Mouse (Mus musculus) monocyte, adult 2 months (primary cell): ENCODE measurements around the gene Lats2.
A peak's percentile ranks its signal among the peaks of the same experiment; 100 is the strongest.

Source experiments
- DNase-seq, 2 experiments: peaks; one replicate each; pipeline ENCODE4 v3.0.0; 2022; ENCODE audit warnings: low spot score in 2 of 2, low read depth in 1 of 2

The Lats2 gene

GRCm38 (mm10) chr14:57740651-57741050 lies 17.5 kb downstream of the Lats2 start:
- DNase-seq = no peak

- no peak for DNase-seq
Observed at GRCm38 (mm10) chr14:57737089-57737488, 21.1 kb downstream of the Lats2 start.

GRCm38 (mm10) chr14:57736141-57736540 lies 22.0 kb downstream of the Lats2 start:
- DNase-seq = no peak

DNA sequence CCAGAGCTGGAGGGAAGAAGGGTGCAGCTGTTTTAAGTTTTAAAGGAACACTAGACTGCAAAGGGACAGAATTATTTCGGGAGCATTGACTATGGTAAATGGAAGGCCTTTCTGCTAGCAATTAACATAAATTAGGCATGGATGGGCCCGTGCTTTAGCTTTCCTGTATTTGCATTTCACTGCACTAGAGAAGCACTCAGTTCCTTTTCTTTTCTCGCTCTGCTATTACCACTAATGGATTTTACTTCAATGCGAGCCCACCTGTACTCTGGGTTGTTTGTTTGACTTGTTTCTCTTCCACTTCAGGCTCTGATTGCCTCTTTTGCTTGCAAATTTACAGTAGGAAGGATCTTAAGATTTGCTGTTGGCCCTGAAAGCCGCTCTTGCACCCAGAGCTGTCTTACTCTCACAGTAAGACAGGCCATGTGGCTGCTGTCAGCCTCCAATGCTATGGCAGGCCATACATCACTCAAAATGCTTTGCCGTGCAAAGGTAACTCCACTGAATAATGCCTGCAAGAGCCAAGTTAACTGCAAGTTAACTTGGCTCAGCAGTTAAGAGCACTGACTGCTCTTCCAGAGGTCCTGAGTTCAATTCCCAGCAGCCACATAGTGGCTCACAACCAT lies 25.4 kb downstream of the Lats2 start:
- DNase-seq = no peak

DNA sequence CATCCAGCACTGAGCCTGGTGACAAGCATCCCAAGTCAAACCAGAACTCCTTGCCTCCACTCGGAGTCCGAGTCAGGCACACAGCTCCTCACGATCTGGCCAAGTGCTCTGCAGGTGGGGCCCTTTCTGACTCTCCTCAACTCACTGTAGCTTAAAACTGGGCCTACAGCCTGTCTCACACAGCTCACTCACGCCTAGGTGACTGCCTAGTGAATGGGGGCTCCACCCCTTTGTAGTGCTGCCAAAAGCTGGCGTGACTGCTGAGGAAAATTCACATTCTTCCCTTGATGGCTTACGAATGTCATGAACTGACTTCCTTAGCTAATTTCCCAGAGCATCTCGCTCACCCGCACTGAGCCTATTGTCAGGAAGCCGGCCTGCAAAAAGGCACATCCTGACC lies 27.7 kb downstream of the Lats2 start:
- DNase-seq = no peak

DNA sequence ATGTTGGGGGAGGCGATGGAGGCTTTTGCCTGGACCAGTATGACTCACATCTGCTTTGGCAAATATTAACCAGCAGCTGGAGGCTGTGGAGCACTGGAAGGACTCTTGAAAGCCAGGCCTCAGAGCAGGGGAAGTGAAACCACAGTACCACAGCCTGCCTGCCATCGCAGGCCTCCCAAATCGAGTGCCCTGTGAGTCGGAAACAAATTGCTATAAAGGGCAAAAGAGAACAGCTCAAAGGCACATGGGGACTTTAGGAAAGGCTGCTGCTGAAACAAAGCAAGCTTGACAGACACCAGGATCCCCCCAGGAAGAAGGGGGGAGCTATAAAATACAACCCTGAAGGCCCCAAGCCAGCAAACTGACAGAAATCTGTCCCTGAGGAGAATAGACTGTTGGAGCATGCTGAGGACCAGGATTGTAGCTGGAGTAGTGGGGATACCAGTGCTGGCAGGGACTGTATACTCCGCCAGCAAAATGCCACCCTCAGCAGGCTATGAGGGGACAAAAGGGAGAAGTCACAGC lies 28.2 kb downstream of the Lats2 start:
- DNase-seq = peak; percentile 48 to 64

DNA sequence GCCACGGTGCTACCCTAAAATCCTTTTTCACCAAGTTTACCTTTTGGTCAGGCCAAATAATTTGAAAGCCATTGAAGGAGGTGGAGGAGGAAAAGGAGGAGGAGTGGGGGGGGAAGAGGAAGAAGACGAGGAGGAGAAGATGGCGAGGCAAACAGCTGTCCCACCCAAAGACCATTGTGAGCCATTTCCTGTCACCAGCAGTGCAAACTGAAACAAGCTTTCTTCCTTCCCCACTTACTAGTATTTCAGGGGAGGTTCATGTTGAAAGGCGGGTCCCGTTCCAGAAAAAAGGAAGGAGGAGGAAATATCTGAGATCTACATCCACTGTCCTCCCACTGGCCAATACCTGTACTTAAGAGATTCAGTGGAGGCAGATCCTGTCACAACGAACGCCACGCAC lies 28.8 kb downstream of the Lats2 start:
- DNase-seq = no peak

DNA sequence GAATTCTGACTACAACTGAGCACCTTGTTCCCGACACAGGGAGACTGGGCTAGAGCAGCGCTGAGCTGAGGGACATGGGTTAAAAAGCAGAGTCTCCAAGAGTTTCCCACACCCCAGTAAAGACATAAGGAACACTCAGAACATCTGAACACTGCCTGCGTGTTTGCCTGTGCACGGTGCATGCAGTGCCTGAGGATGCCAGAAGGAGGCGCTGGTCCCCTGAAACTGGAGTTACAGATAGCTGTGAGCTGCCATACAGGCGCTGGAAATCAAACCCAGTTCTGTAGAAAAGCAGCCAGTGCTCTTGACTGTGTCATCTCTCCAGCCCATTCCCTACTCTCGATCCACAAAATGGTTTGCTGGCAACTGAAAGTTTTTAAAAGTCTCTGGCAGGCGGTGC lies 32.0 kb downstream of the Lats2 start:
- DNase-seq = no peak

DNA sequence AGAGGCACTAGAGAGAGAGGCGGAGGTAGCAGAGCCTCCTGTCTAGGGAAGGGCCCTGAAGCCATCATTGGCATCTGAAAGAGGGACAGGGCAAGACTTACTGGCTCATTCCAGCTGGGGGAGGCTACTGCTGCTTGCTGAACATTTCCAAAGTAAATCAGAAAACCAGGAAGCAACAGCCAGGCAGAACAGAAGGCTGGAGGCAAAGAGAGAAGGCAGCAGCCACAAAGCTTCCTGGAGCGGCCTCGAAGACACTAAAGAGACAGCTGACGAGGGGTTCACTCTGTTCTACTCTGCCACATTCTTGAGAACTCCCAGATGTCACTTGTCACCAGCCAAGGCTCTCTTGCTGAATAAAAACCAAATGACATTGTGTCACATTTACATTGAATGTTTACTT lies 33.7 kb downstream of the Lats2 start:
- no peak for DNase-seq

DNA sequence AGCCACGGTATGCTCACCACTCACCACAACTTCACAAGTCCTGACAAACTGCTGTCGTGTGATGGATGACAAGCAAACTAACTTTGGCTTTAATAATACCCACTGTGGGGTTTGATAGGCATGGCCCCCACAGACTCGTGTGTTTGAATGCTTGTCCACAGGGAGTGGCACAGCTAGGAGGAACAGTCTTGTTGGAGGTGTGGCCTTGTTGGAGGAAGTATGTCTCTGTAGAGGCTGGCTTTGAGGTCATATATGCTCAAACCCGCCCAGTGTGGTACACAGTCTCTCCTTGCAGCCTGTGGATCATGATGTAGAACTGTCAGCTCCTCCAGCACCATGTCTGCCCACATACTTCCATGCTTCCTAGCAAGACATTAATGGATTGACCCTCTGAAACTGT lies 39.9 kb downstream of the Lats2 start:
- DNase-seq = no peak

- DNase-seq = no peak
Observed at GRCm38 (mm10) chr14:57716601-57717245, 41.5 kb downstream of the Lats2 start.

GRCm38 (mm10) chr14:57712884-57713283 lies 45.3 kb downstream of the Lats2 start:
- peak; percentile 26 to 32 for DNase-seq

GRCm38 (mm10) chr14:57711059-57711458 lies 47.1 kb downstream of the Lats2 start:
- DNase-seq = no peak

DNA sequence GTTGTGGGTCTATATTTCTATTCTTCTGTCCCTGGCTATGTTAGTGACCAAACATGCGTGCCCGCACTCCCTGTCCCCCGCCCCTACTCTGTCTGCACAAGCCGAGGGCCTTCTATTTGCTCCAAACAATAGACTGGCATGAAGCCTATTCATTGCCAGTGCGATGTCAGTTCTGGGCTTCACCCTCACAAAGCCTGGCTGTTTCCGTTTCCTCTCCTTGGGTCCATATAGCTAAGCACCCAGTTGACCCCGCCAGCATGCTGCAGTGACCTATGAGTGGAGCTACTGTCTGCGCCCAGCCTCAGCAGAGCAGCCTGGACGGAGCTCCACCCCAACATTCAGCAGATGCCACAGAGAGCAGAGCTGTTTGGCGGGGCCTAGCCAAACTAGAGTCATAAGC lies 49.0 kb downstream of the Lats2 start:
- DNase-seq = no peak

DNA sequence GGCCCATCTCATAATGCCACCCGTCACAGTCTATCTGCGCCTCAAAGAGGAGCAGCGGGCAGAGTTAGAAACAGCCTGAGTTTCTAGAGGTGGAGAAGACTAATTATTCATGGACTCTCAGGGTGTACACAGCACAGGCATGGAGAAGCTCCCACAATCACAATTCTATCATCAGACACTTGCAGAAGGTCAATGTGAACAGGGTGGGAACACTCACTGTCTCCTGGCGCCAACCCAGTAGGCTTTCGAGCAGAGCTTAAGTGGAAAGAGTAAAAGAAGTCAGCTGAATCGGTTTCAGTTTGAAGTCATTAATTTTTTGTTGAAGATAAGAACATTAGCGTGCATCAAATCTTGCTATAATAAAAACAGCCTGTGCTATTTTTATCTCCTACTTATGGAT lies 49.6 kb downstream of the Lats2 start:
- DNase-seq = no peak

DNA sequence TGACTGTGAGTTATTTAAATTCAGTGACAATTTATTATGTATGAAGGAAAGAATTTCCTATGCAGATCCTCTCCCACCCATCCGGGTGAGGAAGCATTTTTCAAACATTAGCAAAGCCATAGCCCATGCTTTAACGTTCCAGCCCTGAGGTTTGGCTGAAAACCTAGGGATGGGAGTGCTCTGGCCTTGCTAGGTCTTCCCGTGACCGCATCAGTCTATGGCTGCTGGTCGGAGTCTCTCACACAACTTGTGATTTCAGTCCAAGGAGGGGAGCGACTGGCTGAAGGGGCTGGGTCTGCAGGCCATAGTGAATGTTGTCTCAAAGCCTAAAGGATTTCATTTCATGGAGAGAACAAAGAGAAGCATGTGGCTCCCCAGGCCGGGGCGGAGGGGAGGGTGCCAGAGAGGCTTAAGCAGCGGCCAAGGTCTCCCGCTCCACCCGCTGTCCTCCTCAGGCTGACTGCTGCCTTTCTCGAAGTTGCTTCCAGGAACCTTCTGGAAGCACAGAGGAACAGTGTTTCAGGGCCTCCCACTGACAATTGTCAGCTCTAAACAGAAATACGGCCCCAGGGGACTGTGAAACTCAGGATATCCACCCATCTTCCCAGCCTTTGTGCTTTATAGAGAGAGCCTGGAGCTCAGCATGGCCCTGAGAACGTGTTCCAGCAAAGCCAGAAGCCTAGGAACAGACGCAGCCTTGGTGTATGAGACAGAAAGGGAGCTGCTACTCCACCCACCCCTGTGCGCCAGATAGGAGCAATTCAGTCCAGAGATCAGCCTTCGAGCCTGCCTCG lies 50.9 kb downstream of the Lats2 start:
- no peak for DNase-seq

DNA sequence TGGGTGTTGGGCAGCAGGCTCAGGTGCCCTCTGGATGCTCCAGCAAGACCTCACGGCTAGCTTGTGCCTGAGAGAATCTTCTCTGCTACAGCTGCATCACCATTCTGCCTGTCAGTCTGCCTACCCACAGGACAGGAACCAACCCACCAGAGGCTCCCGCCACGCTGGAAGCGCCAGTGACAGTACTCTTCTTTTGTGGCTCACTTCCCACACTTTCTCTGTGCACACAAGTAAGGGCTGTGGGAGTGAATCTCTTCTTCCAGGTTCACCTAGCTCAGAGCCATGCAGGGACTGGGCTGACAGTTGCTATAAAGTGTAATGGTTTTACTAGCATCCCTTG lies 51.5 kb downstream of the Lats2 start:
- no peak for DNase-seq

- DNase-seq = no peak
Observed at GRCm38 (mm10) chr14:57705759-57706158, 52.4 kb downstream of the Lats2 start.

- no peak for DNase-seq
Observed at GRCm38 (mm10) chr14:57705075-57705474, 53.1 kb downstream of the Lats2 start.

- DNase-seq = no peak
Observed at GRCm38 (mm10) chr14:57701915-57702477, 56.2 kb downstream of the Lats2 start.

DNA sequence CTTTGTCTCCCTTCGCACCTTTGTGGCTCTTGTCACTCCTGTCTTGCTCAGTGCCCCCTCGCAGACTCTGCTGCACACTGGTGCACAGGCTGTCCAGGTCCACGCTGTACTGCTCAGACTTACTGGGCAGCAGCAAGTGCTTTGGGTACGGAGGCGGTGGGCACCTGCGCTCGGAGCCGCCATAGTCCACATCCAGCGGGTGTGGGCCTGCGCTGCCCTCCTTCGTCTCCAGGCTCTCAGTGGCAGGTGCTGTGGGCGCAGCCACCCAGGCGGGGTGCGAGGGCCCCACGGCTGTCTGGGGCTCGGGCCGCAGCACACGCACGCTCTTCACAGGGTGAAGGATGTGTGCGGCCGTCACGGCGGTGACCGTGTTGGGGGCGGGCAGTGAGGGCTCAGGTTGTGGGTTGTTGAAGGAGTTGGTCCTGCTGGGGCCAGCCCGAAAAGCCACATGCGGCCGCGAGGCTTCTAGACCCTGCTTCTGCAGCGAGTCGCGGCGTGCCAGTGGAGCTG lies 58.7 kb downstream of the Lats2 start:
- DNase-seq = no peak

GRCm38 (mm10) chr14:57699016-57699415 lies 59.2 kb downstream of the Lats2 start:
- no peak for DNase-seq
